Mouse (Mus musculus) lung, adult 2 months (tissue): ENCODE results near the gene Mical1.

Experiments
- CTCF ChIP-seq: fragments of 200-500 bp; IDR thresholded peaks from 2 replicates; pipeline ENCODE4 v1.5.1; 2011; ENCODE audit warnings: mild to moderate bottlenecking, low read length, control low read depth; ENCODE audit not compliant: insufficient read depth
- POLR2A ChIP-seq: fragments of 200-500 bp; IDR thresholded peaks from 2 replicates; pipeline ENCODE4 v1.6.1; 2011; ENCODE audit warnings: low read depth, mild to moderate bottlenecking, control low read depth, low read length, borderline replicate concordance; ENCODE audit errors: extremely low read depth

- TF ChIP-seq CTCF (no peak), POLR2A (no peak)
Observed at GRCm38 (mm10) chr10:41459990-41460389, 16.1 kb upstream of the Mical1 start.
